Mouse (Mus musculus): ENCODE measurements at regions not wholly inside any gene's neighbourhood (a gene's known extent, or its start where the extent isn't known, plus 50 kb on each side); places are given as distances from the start of the nearest gene placed in this dataset.

DNA sequence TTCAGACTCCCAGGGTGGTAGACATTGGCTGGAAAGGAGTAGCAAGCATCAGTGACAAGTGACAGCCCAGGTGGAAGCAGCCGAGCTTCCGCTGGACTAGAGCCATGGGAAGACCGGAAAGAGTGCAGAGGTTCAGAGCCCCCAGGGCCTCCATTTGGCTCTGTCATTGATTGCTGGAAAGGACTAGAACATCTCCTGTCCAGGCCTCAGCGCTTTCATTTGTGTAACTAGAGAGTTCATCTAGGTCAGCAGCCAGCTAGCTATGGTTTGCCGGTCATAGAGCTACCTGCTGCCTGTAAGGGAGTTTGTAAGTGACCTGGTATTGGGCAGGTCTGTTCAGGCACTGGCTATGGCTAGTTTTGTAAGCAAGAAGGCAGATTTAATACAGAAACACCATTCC is 134.3 kb downstream of the Gm10260 start:
- intact Hi-C loops (cut with DNase I), result no loop called here

DNA sequence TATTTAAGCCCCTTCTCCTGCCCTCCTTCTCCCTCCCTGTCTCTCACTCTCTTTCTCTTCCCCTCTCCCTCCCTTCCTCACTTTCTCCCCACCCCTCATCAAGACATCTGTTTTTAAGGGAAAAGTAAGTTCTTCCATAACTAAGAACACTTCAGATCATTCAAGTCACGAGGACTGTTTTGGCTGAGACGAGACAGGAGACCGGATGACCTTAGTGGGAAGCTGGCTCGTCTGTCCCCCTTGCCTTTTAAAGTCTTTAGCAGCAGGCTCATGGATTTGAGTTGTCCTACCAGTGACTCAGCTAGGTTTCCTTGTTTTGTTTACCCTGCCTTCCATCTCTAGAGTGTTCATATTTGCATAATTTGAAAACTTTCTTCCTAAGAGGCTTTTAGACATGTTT is 135.0 kb downstream of the Gm10260 start:
- intact Hi-C loops (cut with DNase I), result no loop called here
- DNase-seq (ENCODE audit: low spot score in 2 of 2), result no peak

More for the DNA sequence above, 134.3 kb downstream of the Gm10260 start:
- no peak for DNase-seq (ENCODE audit: low spot score in 2 of 2)

DNA sequence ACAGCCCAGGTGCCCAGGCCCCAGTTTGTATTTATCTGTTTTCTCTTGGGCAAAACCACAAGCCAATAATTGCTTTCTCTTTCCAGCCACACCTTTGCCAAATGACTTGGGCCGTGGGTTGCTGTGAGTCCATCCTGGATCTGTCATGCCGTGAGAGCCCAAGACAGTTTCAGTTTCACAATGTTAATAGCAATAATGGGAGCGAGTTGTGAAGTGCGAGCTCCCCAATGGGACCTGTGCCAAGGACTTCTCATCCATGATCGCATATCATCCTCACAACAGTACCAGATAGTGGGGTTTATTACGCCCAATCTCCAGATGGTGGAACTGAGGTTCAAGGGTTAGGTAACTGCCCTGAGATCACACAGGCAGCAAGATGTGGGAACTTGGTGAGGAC is 142.2 kb downstream of the Gm10260 start:
- intact Hi-C loops (cut with DNase I), result no loop called here
- no peak for DNase-seq (ENCODE audit: low spot score in 2 of 2)

DNA sequence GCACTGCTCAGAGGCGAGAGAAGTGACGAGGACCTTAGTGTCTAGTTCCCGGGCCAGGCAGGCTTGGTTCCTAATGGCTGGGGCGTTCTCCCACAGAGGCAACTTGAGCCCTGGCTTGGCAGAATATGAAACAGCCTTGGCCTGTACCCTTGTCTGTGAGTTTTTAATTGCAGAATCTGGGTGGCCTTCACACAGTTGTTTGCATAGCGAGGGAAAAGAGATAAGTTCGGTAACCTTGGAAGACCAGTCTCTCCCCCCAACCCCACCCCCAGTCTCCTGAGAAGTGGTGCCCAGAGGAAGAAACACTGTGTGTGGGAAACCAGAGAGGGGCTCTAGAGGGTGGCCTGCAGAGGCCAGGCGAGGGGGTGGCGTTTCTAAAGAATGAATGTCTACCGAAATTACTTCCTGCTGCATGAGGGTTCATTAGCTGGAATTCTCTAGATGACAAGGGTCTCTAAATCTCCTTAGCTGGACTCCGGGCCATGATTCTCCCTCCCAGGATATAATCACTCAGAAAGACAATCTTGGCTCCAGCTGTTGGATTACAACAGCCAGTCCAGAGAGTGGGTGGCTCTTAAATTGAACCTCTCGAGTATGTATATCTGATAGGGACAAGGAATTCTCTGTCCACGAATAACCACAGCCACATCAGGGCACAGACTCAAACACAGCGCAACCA is 142.8 kb downstream of the Gm10260 start:
- DNase-seq (ENCODE audit: low spot score in 2 of 2), result no peak
- intact Hi-C loops (cut with DNase I), result no loop called here

DNA sequence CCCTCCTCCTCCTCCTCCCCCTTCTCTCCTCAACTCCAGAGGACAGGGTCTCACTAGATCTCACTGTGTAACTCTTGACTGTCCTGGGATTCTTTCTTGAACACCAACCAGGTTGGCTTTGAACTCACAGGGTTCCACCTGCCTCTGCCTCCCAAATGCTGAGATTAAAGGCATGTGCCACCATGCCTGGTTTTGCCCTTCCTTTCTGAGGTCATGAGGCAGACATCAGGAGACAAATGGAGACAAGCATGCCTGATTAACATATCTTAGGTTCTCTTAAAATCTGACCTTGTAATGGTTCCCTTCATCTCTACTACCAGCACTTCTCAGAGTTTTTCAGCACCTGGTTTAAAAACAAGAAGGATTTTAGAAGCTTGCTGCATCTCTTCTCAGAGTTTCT is 143.5 kb downstream of the Gm10260 start:
- DNase-seq (ENCODE audit: low spot score in 2 of 2), result no peak
- intact Hi-C loops (cut with DNase I), result no loop called here

DNA sequence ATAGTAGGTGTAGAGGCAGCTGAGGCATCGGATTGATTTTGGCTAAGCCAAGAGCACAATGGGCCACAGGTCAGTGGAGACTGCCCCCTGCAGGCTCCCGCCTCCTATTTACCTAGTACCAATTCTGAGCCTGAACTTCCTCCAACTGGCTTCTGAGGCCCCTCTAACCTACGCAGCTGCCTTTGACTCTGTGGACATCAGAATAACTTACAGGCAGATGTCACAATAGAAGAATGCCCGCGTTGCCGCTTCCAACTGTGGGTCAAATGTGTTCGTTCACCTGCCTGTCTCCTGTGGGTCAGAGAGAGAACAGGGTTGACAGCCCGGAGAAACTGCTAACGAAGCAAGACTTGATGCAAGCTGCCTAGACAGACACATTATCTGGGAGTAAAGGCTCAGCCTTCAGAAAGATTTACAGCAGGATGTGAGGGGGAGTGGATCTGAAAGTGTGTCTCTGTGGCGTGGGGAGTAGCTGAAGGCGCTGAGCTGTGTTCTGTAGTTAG is 153.2 kb downstream of the Gm10260 start:
- peak; percentile 46 to 88 for DNase-seq (ENCODE audit: low spot score in 2 of 2)
- intact Hi-C loops (cut with DNase I), result loop anchor here (5.0 kb wide), 1 partner anchor 365 kb away; the partner anchor contains the start of gene Enc1

DNA sequence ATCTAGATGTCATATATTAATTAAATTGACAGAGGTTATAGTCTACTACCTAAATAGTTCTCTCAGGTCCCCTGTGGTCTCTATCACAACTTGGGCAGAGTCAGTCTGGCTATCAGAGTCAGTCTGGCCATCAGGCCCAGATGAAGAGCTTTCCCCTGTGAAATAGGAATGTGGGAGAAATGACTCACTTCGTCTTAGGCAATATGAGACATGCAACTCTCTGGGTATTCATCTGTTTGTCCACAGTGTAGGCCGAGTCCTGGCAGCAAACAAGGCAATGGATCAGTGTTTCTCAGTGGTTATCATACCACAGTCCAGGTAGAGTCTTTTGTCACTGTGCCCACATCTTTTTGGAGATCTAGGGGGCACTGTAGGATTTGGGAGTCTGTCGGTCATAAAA is 156.0 kb downstream of the Gm10260 start:
- DNase-seq (ENCODE audit: low spot score in 2 of 2), result peak in 1 of 2 experiments; percentile 23
- intact Hi-C loops (cut with DNase I), result no loop called here

DNA sequence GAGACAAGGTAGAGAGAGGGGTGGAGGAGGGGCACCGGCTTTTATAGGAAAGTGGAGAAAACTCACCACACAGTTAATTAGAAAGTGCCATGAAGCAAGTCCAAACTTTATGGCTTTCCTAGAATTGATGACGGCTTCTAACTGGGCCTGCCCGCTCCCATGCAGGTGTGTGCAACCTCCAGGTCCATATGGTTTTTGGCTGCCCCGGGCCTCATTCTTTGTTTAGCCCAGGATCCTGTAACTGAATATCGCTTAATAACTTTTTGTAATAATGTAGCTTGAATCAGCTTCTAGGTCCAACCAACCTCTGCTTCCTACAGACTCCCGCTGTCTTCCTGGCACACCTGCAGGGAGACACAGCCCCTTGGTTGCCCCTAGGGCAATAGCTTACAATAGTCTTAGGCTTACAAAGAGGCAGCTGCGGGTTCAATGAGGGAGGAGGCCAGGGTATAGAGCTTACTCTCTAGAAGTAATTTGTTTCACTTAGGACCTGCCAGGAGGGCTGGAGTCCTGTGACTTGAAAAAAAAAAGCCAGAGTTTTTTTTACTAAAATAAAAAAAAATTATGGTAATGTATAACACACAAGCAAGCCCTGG is 159.2 kb downstream of the Gm10260 start:
- intact Hi-C loops (cut with DNase I), result no loop called here
- no peak for DNase-seq (ENCODE audit: low spot score in 2 of 2)

DNA sequence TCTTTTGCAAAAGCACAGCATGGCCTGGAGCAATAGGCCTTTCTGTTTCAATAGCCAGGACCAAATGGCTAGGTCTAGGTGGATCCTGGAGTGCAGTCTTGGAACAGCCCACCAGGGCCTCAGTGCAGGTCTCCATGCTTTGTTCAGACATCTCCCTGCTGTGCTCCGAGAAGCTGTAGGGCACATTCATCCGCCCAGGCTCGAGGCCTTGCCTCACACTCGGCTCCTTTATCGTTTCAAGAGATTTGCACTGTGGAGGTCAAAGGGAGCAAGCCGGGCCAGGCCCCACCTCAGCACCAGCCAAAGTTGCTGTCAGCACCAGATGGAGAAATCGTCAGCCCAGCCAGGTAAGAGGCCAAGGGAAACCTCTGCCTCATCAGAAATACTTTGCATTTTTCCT is 160.3 kb downstream of the Gm10260 start:
- intact Hi-C loops (cut with DNase I), result no loop called here
- no peak for DNase-seq (ENCODE audit: low spot score in 2 of 2)

DNA sequence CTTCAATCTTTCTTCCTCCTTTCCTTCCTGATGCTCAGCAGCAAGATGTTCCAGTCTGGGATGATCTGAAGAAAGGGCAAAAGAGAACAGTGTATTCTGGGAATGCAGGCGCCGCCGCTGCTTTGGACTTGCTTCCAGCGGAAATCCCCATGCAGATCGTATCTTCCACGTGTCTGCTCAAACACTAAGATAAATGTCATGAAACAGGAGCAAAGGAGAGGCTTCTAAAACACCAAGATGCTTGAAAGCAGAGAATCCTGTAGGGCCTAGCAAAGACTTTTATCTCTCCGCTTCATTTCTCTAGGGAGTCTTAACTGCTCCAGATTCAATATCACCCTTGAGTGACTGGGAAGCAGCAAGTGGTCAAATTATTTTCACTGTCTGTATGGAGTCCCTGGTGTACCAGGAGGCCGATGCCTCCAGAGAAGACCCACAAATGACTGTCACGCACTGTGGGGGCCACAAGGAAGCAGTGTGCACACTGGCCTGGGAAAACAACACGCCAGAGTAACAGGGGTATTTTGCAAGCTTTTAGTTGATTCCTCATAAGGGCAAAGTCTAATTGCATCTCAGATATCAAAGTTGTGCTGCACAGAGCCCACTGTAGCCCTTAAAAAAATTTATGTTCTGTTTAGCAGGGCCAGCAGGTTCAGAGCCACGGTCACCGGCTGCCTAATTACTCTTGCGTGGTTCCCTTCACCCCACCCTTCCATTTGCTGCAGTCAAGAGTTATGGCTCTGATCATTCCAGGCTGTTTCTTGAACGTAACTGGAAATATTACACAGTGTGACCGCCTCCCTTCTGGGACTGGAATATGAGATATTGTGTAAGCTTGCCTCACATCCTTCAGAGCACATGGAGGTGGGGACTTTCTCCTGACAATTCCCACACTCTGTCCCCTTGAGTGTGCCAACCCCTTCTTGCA is 161.7 kb downstream of the Gm10260 start:
- intact Hi-C loops (cut with DNase I), result no loop called here
- DNase-seq (ENCODE audit: low spot score in 2 of 2), result peak in 1 of 2 experiments; percentile 60

DNA sequence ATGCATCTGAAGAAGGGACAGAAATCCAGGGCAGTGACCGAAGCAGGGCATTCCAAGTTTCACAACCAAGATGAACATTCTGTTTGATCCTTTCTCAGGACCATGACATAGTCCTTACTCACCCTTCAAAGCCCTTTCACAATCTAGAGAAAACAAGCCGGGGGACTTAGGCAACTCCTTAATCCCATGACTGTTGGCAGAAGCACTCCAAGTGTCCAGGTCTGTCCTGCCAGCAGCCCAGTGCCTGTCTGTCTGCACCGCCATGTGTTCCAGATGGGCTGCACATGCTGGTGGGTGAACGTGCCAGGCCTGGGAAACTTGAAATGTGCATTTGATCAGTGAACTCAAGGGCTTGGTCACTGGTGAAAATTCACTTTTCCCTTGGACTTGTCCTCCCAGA is 165.6 kb downstream of the Gm10260 start:
- intact Hi-C loops (cut with DNase I), result no loop called here
- no peak for DNase-seq (ENCODE audit: low spot score in 2 of 2)

DNA sequence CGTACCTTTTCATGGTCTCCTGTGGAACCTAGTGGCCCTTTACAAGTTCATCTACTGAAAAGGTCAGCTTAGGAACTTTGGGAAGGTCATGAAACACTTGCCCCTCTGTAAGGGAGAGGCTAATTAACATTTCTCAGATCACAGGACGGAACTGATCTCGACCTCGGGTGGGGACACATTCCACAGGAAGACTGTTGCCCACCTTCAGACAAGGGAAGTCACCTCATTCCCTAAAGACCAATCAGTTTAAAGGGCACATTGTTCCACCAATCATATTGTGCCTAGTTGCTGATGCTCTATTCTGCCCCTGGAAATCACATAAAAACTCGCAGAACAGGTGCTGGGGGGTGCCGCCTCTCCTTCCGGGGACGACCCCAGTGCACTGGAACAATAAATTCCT is 170.8 kb downstream of the Gm10260 start:
- no peak for DNase-seq (ENCODE audit: low spot score in 2 of 2)
- intact Hi-C loops (cut with DNase I), result no loop called here

DNA sequence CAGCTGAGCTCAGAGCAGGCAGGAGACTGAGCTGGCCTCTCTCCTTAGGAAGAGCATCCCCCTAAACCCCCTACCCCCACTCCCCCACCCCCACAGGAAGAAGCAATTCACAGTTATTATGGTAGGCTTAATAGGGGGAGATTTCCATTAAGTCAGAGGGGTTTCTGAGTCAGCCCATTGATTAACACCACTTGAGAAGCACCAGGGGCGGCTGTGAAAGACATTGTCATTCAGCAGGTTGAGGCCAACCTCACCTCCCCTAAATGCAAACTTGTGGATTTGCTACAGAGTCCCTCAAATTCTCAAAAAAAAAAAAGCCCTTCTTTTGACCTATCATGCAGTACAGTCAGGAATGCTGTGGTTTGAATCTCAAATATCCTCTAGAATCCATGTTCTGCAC is 172.3 kb downstream of the Gm10260 start:
- intact Hi-C loops (cut with DNase I), result no loop called here
- DNase-seq (ENCODE audit: low spot score in 2 of 2), result no peak

DNA sequence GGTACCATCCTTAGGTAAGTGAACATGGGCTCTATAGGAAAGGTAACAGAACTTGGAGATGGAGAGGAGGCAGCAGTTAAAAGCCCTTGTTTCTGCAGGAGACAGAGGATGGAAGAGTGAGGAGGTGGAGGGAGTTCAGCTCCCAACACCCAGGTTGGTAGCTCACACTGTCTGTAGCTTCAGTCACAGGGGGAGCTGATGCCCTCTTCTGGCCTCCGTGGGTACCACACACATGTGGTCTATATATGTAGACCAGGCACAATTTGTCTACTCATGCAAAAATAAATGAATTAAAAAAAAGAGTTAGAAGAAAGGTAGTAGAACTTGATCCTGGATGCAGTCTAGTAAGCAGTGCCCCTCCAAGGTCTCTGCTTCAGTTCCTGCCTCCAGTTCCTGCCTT is 173.3 kb downstream of the Gm10260 start:
- DNase-seq (ENCODE audit: low spot score in 2 of 2), result no peak
- intact Hi-C loops (cut with DNase I), result no loop called here

DNA sequence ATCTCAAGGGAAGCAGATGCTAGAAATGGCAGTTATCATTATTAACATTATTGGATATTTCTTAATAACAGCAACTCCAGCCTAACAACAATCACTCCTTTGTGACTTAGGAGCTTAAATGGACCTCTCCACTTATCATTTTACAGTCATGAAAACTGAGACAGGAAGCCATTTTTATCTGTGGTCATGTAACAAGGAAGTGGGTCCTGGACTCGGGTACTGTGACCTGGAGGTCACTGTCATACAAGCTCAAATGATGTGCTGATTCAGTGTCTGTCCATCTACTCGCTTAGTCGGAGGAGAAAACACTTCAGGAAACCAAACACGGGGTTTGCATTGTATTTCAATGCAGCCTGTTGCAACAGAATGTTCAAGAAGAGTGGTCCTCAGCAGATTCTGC is 176.4 kb downstream of the Gm10260 start:
- intact Hi-C loops (cut with DNase I), result no loop called here
- DNase-seq (ENCODE audit: low spot score in 2 of 2), result no peak

DNA sequence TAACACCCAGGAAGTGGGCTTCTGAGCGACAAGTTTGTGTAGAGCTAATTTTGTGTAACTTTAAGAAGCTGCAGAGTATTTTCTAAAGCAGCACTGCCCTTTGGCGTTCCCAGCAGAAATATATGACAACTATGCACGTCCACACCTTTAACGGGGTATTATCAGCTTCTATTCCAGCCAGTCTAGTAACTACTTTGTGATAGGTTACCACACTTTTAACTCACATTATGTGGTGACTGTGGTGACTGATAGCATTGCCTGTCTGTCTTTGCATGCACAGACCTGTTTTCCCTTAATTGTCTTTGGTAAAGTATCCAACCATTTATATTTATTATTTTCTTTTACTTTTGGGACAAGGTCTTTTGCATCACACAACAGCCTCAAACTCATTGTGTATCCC is 179.1 kb downstream of the Gm10260 start:
- intact Hi-C loops (cut with DNase I), result no loop called here
- no peak for DNase-seq (ENCODE audit: low spot score in 2 of 2)

DNA sequence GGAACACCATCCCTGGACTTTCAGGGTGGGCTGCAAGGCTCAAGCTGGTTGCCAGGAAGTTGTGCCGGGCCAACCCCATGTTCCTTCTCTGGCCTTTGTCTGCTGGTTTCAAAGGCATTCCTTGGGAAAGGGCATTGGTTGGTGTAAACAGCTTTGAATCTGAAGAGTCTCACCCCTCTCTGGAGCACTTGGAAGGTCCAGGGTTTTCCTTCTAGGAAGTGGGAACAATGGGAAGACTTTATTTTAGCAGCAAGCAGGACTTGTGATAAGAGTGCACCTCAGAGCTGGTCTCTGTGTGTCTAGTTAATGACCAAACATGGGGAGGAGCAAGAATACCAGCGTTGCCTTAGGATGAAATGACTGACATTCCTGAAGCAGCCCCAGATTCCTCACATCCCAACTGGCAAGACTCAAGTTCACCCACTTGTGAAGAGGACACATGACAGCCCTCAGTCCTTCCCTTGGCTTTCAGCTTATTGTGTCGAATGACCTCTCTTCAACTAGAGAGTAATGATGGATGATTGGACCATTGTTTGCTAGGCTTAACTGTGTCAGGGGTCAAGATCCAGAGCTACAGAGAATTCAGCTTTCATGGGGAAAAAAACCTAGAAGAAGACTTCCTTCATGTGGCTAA is 180.1 kb downstream of the Gm10260 start:
- DNase-seq (ENCODE audit: low spot score in 2 of 2), result no peak
- intact Hi-C loops (cut with DNase I), result no loop called here

DNA sequence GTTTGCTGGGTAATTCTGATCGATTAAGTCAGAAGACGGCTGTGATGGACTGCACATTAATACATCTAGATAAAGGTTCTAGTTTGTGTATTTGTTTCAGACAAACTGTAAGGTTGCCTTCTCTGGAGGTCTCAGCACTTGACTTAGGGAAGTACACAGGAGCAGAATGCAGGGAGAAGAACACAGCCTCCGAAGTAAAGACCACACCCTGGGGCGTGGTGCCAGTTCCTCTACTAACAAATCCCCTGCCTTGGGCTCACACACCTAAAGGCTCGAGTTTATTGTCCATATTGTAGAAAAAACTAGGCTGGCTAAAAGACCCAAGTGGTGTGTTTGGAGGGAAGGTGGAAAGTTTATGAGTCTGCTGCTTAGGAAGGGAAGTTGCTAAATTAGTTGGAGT is 181.8 kb downstream of the Gm10260 start:
- intact Hi-C loops (cut with DNase I), result no loop called here

DNA sequence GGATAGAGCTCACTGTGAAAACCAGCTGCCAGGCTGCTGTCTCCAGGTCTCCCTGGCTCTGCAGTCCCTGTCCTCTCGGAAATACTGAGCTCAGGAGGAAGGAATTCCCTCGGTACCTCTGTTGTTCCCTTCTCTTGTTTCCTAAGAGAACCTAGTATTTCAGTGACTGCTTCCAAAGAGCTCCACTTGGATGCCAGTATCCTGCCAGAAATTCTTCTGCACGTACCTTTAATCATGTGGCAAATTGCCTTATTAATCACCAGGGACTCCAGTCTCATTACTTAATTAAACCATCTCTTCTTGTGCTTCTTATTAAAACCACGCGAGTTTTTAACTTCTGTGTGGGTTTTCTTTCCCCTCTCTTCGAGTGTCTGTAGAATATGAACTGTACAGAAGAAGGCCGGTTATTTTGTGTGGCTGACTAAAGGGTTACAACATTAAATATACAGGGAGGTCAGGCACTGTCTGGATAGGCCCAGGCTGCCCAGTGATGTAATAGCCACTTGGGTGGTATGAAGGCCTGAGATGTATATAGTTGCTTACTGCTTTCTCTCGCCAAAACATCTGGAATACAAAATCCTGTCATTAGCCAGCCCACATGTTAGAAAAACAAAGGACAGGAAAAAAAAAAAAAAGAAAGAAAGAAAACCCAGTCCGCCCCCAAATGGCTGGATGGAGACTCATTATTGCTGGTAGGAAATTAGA is 183.2 kb downstream of the Gm10260 start:
- DNase-seq (ENCODE audit: low spot score in 2 of 2), result no peak
- intact Hi-C loops (cut with DNase I), result no loop called here

More for the DNA sequence above, 181.8 kb downstream of the Gm10260 start:
- DNase-seq (ENCODE audit: low spot score in 2 of 2), result no peak

Data from left cerebral cortex, postnatal 25 days (tissue).